Mouse (Mus musculus) limb, embryonic 14.5 days (tissue): ENCODE measurements around the gene Snx15. TPM values are rescaled to one million over a fixed set of nuclear protein-coding genes. Genes with fewer than 3 reads are reported as not detected.
"Not testable (repeated sequence)": the region's sequence is repeated elsewhere in the genome, so short reads cannot be mapped to it uniquely, and the experiment has no call there.

Experiments
- ATAC-seq: fragments of 200-750 bp; cut with Nextera tagmentation; 2 replicates; pipeline ENCODE4 v1.8.0; 2017; ENCODE audit warnings: low read depth, moderate number of reproducible peaks, moderate TSS enrichment; ENCODE audit not compliant: low FRiP score
- DNase-seq: peaks from one replicate; pipeline ENCODE4 v3.0.0-alpha.2; 2015; ENCODE audit warnings: low spot score
- H3K27ac ChIP-seq: fragments of 300-500 bp; sonication (generic); replicated peaks from 2 replicates; pipeline ENCODE4 v1.5.1; 2014; ENCODE audit warnings: low read depth, mild to moderate bottlenecking, low read length, moderate library complexity, mixed read lengths
- H3K27me3 ChIP-seq: fragments of 300-500 bp; sonication (generic); 2 replicates; pipeline ENCODE4 v1.6.1; 2014; ENCODE audit warnings: low read length, mixed read lengths; ENCODE audit not compliant: control insufficient read depth, insufficient read depth
- H3K36me3 ChIP-seq: fragments of 300-500 bp; sonication (generic); 2 replicates; pipeline ENCODE4 v1.6.1; 2014; ENCODE audit warnings: mild to moderate bottlenecking, low read length, moderate library complexity, mixed read lengths; ENCODE audit not compliant: control insufficient read depth, insufficient read depth
- H3K4me1 ChIP-seq: fragments of 300-500 bp; sonication (generic); 2 replicates; pipeline ENCODE4 v1.6.1; 2014; ENCODE audit warnings: antibody characterized with exemption, low read length, mixed read lengths; ENCODE audit not compliant: control insufficient read depth, insufficient read depth
- H3K4me2 ChIP-seq: fragments of 300-500 bp; sonication (generic); replicated peaks from 2 replicates; pipeline ENCODE4 v1.6.1; 2014; ENCODE audit warnings: low read depth, mild to moderate bottlenecking, low read length, moderate library complexity; ENCODE audit not compliant: severe bottlenecking
- H3K4me3 ChIP-seq: fragments of 300-500 bp; sonication (generic); replicated peaks from 2 replicates; pipeline ENCODE4 v1.5.1; 2014; ENCODE audit warnings: low read length
- H3K9ac ChIP-seq: fragments of 300-500 bp; sonication (generic); 2 replicates; pipeline ENCODE4 v1.6.1; 2014; ENCODE audit warnings: mild to moderate bottlenecking, low read depth, low read length, moderate library complexity; ENCODE audit not compliant: severe bottlenecking
- H3K9me3 ChIP-seq: fragments of 300-500 bp; sonication (generic); 2 replicates; pipeline ENCODE4 v1.6.1; 2016; ENCODE audit warnings: low read length; ENCODE audit not compliant: control insufficient read depth
- POLR2A ChIP-seq: fragments of 200-500 bp; IDR thresholded peaks from 2 replicates; pipeline ENCODE4 v1.8.0; 2012; ENCODE audit warnings: inconsistent platforms, mild to moderate bottlenecking, moderate library complexity, borderline replicate concordance; ENCODE audit not compliant: insufficient read depth, insufficient read length; ENCODE audit errors: extremely low read depth
- WGBS: fragments of 180-500 bp; shearing (Covaris S2); extraction: QIAGEN DNeasy Blood & Tissue Kit; methylation state at CpG from one replicate; pipeline ENCODE4 v1.1.7; 2014; 5-methylcytosine and 5-hydroxymethylcytosine counted together
- polyA plus RNA-seq, 2 experiments: library from polyadenylated mRNA; depleted of rRNA in 1 of 2; stranded (reverse) in 1 of 2; unstranded in 1 of 2; fragments of >200 nt; fragmentation: Nextera tagmentation in 1 of 2; extraction: Ambion mirVana in 1 of 2; gene quantifications; 2 replicates each; pipeline versions ENCODE4 v1.2.1 to v1.2.3; 2012 to 2014

The Snx15 gene
- polyA plus RNA-seq, 2 experiments: 30.2 to 36.4 TPM

DNA sequence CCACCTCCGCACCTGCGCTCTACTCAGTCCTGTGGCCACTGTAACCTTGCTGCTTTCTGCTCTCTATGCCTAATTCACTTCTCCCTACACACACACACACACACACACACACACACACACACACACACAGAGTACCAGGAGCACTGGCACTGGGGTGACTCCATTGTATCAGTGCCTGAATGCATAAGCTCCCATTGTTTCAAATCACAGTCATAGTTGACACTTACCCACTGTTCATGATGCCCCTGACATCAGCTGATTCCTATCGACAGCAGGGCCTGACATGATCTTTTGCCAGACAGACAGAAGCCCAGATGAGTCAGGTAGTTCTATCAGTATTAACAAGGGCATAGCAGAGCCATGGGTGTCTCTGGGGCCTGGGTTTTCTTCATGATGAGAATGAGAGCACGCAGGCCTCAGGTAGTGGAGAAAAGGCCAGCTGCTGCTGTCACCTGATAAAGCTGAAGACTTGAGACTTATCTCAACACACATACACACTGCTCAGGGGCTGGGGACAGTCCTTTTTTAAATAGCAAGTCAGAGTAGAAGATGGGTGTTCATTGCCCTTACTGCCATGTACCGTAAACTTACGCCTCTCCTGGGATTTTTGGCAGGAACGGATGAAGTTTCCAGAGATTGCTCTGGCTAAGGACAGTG is 4.2 kb upstream of the Snx15 start:
- no peak for TF ChIP-seq POLR2A
- Histone ChIP-seq H3K36me3 (peaks cover 19% of the 10 kb centered on the region), H3K4me3 (no peak overlapping the region), H3K9me3 (no peaks in the 10 kb centered on the region), H3K9ac (no peak overlapping the region), H3K27me3 (no peaks in the 10 kb centered on the region), H3K4me1 (peaks cover 3% of the 10 kb centered on the region; the same call in 1 of the 2 replicates), H3K4me2 (no peak overlapping the region), H3K27ac (no peak overlapping the region)
- WGBS: 80% methylated on average over 7 of the region's 7 CpGs
- ATAC-seq (no peak), DNase-seq (no peak)

DNA sequence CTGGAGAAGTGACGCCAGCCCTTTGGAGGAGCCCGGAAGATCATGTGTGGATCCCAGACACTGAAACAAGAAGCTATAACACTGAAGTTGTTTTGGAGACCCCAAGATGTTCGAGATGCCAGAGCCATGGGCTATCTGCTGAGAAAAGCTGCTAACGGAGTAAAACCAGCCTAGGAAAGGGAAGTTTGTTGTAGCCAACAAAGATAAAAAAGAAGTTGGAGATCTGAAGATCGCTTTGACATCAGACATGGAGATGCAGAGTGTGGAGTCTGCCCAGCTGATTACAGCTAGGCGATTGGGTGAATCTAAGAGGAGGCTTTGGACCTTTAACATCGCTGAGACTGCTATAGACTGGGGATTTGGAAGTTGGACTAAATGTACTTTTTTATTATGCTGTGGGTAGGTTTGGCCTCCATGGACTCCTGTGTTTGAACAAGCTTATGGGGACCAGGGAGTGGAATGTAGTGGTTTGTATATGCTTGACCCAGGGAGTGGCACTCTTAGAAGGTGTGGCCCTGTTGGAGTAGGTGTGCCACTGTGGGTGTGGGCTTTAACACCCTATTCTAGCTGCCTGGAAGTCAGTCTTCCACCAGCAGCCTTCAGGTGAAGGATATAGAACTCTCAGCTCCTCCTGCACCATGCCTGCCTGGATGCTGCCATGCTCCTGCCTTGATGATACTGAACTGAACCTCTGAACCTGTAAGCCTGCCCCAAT is 2.5 kb upstream of the Snx15 start:
- not testable (repeated sequence) for H3K27ac ChIP-seq, H3K4me2 ChIP-seq, ATAC-seq, H3K9me3 ChIP-seq, H3K27me3 ChIP-seq, H3K4me1 ChIP-seq, H3K4me3 ChIP-seq, DNase-seq, H3K9ac ChIP-seq
- peaks cover 13% of the 10 kb centered on the region for H3K36me3 ChIP-seq
- WGBS: 79% methylated on average over 7 of the region's 7 CpGs

DNA sequence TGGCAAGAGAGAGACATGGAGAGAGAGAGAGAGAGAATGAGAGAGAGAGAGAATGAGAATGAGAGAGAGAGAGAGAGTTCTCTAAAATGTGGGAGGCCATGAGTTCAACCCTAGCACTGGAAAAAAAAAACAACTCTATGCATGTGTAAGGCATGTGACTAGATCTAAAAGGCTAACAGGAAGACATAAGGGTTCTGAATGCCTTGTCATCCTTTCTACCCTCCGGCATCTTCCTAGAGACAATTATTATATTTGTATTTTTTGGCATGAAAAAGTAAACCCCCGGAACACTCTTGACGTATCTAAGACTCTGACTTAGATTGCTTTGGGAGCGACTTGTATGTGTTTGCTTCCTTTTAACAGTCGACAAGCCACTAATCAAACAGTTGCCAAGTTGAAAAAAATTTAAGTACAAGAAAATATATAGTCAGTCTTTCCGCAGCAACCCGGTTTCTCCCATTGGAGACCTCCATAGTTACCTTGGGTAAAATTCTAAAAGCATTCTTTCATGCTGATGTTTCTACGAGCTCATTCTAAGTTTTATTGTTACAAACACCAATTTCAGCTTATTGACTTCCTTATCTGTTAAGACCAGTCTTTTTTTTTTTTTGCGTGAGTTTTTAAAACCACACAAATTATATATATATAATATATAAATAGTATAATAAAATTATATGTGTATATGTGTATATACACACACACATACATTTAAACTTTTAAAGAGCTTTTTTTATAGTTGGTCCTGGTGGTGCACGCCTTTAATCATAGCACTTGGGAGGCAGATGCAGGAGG is 1.1 kb downstream of the Snx15 start:
- Histone ChIP-seq H3K4me1 (peaks cover 3% of the 10 kb centered on the region; the same call in 1 of the 2 replicates), H3K9me3 (no peaks in the 10 kb centered on the region), H3K36me3 (peaks cover 6% of the 10 kb centered on the region; the same call in 1 of the 2 replicates), H3K27ac (peak overlapping the region; percentile 87; the same call in 1 of the 2 replicates), H3K27me3 (no peaks in the 10 kb centered on the region), H3K9ac (peak overlapping the region; percentile 67), H3K4me2 (peak overlapping the region; percentile 52), H3K4me3 (peak overlapping the region; percentile 55)
- ATAC-seq (no peak), DNase-seq (no peak)
- TF ChIP-seq POLR2A: no peak
- 66% methylated on average over 10 of the region's 10 CpGs for WGBS

DNA sequence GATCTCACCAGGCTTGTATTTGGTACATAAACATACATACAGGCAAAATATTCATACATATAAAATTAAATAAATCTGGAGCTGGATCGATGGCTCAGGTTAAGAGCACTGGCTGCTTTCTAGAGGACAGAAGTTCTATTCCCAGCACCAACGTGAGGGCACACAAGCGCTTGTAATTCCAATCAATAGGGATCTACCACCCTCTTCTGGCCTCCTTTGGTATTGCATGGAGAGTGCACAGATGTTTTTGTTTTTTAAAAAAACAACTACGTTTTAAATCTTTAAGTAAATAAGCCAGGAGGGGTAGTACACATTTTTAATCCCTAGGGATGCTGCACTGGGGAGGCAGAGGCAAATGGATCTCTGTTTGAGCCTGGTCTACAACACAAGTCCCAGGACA is 1.8 kb downstream of the Snx15 start:
- no peak overlapping the region for H3K27ac ChIP-seq
- H3K4me1 ChIP-seq: peaks cover 3% of the 10 kb centered on the region; the same call in 1 of the 2 replicates
- no peak overlapping the region for H3K4me2 ChIP-seq
- no peak for TF ChIP-seq POLR2A
- H3K4me3 ChIP-seq: no peak overlapping the region
- no peaks in the 10 kb centered on the region for H3K27me3 ChIP-seq
- no peak overlapping the region for H3K9ac ChIP-seq
- ATAC-seq: no peak
- peaks cover 6% of the 10 kb centered on the region; the same call in 1 of the 2 replicates for H3K36me3 ChIP-seq
- DNase-seq: peak; percentile 52
- 22% methylated on average over 4 of the region's 4 CpGs for WGBS
- H3K9me3 ChIP-seq: no peaks in the 10 kb centered on the region

DNA sequence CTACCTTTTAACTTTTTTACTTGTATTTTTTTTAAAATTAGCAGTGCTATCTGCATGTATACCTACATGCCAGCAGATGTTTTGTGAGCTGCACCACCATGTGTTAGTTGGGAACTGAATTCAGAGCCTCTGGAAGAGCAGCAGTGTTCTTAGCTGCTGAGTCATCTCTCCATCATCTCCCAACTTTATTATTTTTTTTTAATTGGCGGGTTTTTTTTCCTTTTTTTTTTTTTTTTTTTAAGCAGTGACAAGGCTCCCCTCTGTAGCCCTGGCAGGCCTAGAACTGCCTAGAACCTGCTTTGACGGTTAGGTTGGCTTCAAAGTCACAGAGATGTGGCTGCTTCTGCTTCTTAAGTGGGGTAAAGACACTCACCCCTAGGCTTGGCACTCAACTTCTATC is 3.2 kb downstream of the Snx15 start:
- H3K36me3 ChIP-seq: peaks cover 14% of the 10 kb centered on the region
- ATAC-seq (no peak), DNase-seq (no peak)
- H3K9me3 ChIP-seq: no peaks in the 10 kb centered on the region
- H3K27me3 ChIP-seq: no peaks in the 10 kb centered on the region
- H3K9ac ChIP-seq: no peak overlapping the region
- no peak overlapping the region for H3K4me3 ChIP-seq
- WGBS: 68% methylated on average over 2 of the region's 2 CpGs
- H3K4me2 ChIP-seq: no peak overlapping the region
- peaks cover 3% of the 10 kb centered on the region; the same call in 1 of the 2 replicates for H3K4me1 ChIP-seq
- no peak overlapping the region for H3K27ac ChIP-seq
- TF ChIP-seq POLR2A: no peak
